Comparison of ENCODE assay signal across 8 mouse cellular contexts in the genomic region with DNA sequence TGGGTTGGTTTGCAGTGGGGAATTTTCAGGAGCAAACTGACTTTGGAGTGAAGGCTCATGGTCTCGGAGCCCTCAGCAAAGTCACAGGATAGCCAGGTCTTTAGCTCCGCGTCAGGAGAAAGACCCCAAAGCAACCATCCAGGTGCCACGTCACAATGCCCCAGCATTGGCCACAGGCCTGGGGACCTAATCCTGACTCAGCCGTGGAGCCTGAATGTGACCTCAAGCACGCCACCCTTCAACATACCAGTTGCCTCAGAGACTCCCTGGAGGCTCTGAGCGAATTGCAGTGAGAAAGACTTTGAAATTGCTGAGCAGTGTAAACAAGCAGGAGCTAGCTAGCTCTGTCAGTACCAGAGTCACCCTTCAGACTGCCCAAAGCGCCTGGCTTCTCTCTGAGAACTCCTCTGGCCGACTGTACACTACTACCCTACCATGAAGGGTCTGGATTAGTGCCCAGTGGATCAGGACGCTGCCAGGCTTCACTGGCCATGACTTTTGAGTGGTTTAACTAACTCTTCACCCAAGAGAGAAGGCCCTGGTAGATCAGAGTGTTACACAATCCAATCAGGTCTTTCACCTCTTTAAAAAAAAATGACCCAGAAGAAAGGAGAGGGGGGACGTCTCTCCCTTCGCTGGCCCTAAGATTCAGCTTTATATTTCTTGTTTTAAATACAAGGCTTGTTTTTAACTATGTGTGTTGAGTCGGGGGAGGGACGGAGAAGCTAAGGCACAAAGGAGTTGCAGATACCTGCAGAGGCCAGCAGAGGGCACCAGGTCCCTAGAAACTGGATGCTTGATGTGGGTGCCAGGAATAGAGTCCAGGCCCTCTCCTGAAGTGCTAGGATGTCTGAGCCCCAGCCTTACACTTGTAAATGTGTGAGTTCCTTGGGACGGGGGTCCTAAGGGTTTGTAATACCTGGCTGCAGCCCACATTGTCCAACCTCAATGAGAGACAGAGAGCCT. TPM values are rescaled to one million over a fixed set of nuclear protein-coding genes. Genes with fewer than 3 reads are reported as not detected.
DNase-seq lines count a peak whose midpoint lies in the region; ATAC-seq and TF ChIP-seq lines count a peak whose summit lies in the region.

No protein-coding gene starts in this region.

- H3K9ac ChIP-seq in hindbrain, embryonic 11.5 days (ENCODE audit: low read depth, low read length): no peak overlapping the region
- H3K9ac ChIP-seq in hindbrain, embryonic 12.5 days: no peak overlapping the region
- no peak overlapping the region for H3K9ac ChIP-seq in CH12.LX (ENCODE audit: insufficient read depth, low read depth)

- no peak for ATAC-seq in hindbrain, embryonic 11.5 days (ENCODE audit: low FRiP score)
- no peak for ATAC-seq in hindbrain, embryonic 12.5 days (ENCODE audit: low FRiP score)

- H3K4me1 ChIP-seq in hindbrain, embryonic 11.5 days (replicated peaks; ENCODE audit: control insufficient read depth, insufficient read depth, low read length): no peaks in the 10 kb centered on the region
- no peaks in the 10 kb centered on the region for H3K4me1 ChIP-seq in hindbrain, embryonic 12.5 days
- H3K4me1 ChIP-seq in CH12.LX (ENCODE audit: control insufficient read depth in 1 of 2, insufficient read depth in 2 of 2): peaks cover 0 to 10% of the 10 kb centered on the region in 2 experiments; a peak in 2 of 4 replicates

- 50% methylated on average over 15 of the region's 15 CpGs for WGBS in hindbrain, embryonic 11.5 days
- 51% methylated on average over 15 of the region's 15 CpGs for WGBS in hindbrain, embryonic 12.5 days

- dilution Hi-C loops in CH12.LX (cut with MboI; ENCODE audit: extremely low pct_ligation_motif_present, extremely low pct_unique_long_range_greater_than_20kb, low sequenced_read_pairs): no loop called here

- no peak for TF ChIP-seq POLR2A in CH12.LX (IDR thresholded peaks at IDR 0.05; ENCODE audit: low read depth, low read length)

- intact Hi-C loops in left cerebral cortex, postnatal 4 days (cut with DNase I): no loop called here

- H3K36me3 ChIP-seq in hindbrain, embryonic 11.5 days (ENCODE audit: control insufficient read depth, insufficient read depth, low read length): no peaks in the 10 kb centered on the region
- H3K36me3 ChIP-seq in hindbrain, embryonic 12.5 days: no peaks in the 10 kb centered on the region
- no peaks in the 10 kb centered on the region for H3K36me3 ChIP-seq in CH12.LX (replicated peaks in 1 of 2; ENCODE audit: control insufficient read depth in 1 of 2, insufficient read depth in 1 of 2, low read length in 1 of 2)

- TF ChIP-seq CTCF in CH12.LX (conservative IDR thresholded peaks at IDR 0.05 in 1 of 2, IDR thresholded peaks at IDR 0.05 in 1 of 2; ENCODE audit: low read depth in 2 of 2, low read length in 2 of 2): peak; percentile 67 to 84

- no peak overlapping the region for H3K4me3 ChIP-seq in hindbrain, embryonic 11.5 days (ENCODE audit: low read depth, low read length)
- H3K4me3 ChIP-seq in hindbrain, embryonic 12.5 days: no peak overlapping the region
- no peak overlapping the region for H3K4me3 ChIP-seq in CH12.LX (replicated peaks in 1 of 3; ENCODE audit: low read depth in 2 of 3, low read length in 2 of 3, poor library complexity in 1 of 3)

- TF ChIP-seq RAD21 in CH12.LX (IDR thresholded peaks at IDR 0.05; ENCODE audit: low read depth, low read length): peak; percentile 84

- H3K9me3 ChIP-seq in hindbrain, embryonic 11.5 days (ENCODE audit: control insufficient read depth, low read length): no peaks in the 10 kb centered on the region
- no peaks in the 10 kb centered on the region for H3K9me3 ChIP-seq in hindbrain, embryonic 12.5 days (replicated peaks)
- no peaks in the 10 kb centered on the region for H3K9me3 ChIP-seq in CH12.LX (replicated peaks; ENCODE audit: low read length)

- H3K27me3 ChIP-seq in hindbrain, embryonic 11.5 days (ENCODE audit: control insufficient read depth, insufficient read depth, low read length): no peaks in the 10 kb centered on the region
- 0 out of 2 replicates have a peak, but pooled peaks cover 2% of the 10 kb centered on the region for H3K27me3 ChIP-seq in hindbrain, embryonic 12.5 days
- H3K27me3 ChIP-seq in CH12.LX (replicated peaks): peaks cover 39% of the 10 kb centered on the region

- TF ChIP-seq EP300 in CH12.LX (IDR thresholded peaks at IDR 0.05; ENCODE audit: low read length): no peak

- H3K79me2 ChIP-seq in CH12.LX (replicated peaks; ENCODE audit: control insufficient read depth, extremely low read depth, insufficient read depth, poor library complexity, severe bottlenecking): no peaks in the 10 kb centered on the region

- no peak overlapping the region for H3K27ac ChIP-seq in hindbrain, embryonic 11.5 days (ENCODE audit: low read depth, low read length)
- H3K27ac ChIP-seq in hindbrain, embryonic 12.5 days: no peak overlapping the region
- no peak overlapping the region for H3K27ac ChIP-seq in CH12.LX (ENCODE audit: insufficient read depth, low read depth)

- in situ Hi-C loops in CH12.LX (cut with MboI; ENCODE audit: low pct_ligation_motif_present, low pct_unique_long_range_greater_than_20kb, low sequenced_read_pairs): no loop called here

- peak; percentile 73 for DNase-seq in hindbrain, embryonic 11.5 days (ENCODE audit: low spot score)
- peak; percentile 51 for DNase-seq in CH12.LX (ENCODE audit: extremely low read depth)
- DNase-seq in adrenal gland, postnatal 36 days: peak; percentile 71 to 77
- peak; percentile 23 for DNase-seq in fat pad, adult 2 months (ENCODE audit: extremely low read depth, low read depth, low spot score)
- peak; percentile 50 for DNase-seq in left cerebral cortex, postnatal 4 days
- DNase-seq in natural killer cell, adult 2 months (ENCODE audit: low spot score in 2 of 2): peak; percentile 40 to 62
- peak; percentile 61 for DNase-seq in yolk sac, embryonic 10.5 days (ENCODE audit: low spot score)

- H3K4me2 ChIP-seq in hindbrain, embryonic 11.5 days (replicated peaks; ENCODE audit: low read depth, low read length): no peak overlapping the region
- H3K4me2 ChIP-seq in hindbrain, embryonic 12.5 days (replicated peaks): no peak overlapping the region
- H3K4me2 ChIP-seq in CH12.LX (ENCODE audit: insufficient read depth, low read depth, poor library complexity, severe bottlenecking): no peak overlapping the region

TF ChIP-seq in CH12.LX, 34 proteins besides CTCF, POLR2A, EP300 and RAD21:
- TF ChIP-seq KAT2A (IDR thresholded peaks at IDR 0.05; ENCODE audit: insufficient replicate concordance, low read length) (no peak), ZC3H11A (IDR thresholded peaks at IDR 0.05; ENCODE audit: low read depth, low read length) (peak; percentile 55; the same call in 1 of the 2 replicates), MXI1 (IDR thresholded peaks at IDR 0.05; ENCODE audit: low read depth, low read length) (no peak), JUN (IDR thresholded peaks at IDR 0.05; ENCODE audit: insufficient read depth, low read depth, low read length) (no peak), POLR2AphosphoS2 (IDR thresholded peaks at IDR 0.05; ENCODE audit: low read depth, low read length) (no peak), SMC3 (IDR thresholded peaks at IDR 0.05; ENCODE audit: low read depth, low read length) (peak; percentile 91), NELFE (IDR thresholded peaks at IDR 0.05; ENCODE audit: low read depth, low read length) (no peak)

RNA-seq across cellular contexts. Expression of gene Nipal3, which starts 21.8 kb away (rescaled TPM):
- 2.7 and 5.8 TPM in 2 replicates for polyA plus RNA-seq in hindbrain, embryonic 11.5 days (2014; fragmentation: Nextera tagmentation; extraction: Ambion mirVana)
- polyA plus RNA-seq in hindbrain, embryonic 12.5 days (2016; fragmentation: Nextera tagmentation; extraction: Ambion mirVana): 3.5 and 4.1 TPM in 2 replicates
- total RNA-seq in CH12.LX (2012; rRNA removed) (6.4 and 12.0 TPM in 2 replicates), CH12.LX (2014; rRNA removed) (4.0 and 4.5 TPM in 2 replicates)
- polyA plus RNA-seq in CH12.LX (2012; ENCODE audit: insufficient read length, low read depth): 6.0 and 6.4 TPM in 2 replicates
- 10 to 100 TPM; 11.3 to 21.9 TPM for total RNA-seq in adrenal gland, postnatal 36 days (2021)
- 10 to 100 TPM; 35.4 to 44.1 TPM for total RNA-seq in left cerebral cortex, postnatal 4 days (2021)

RNA-seq across cellular contexts. Expression of gene Stpg1, which starts 22.0 kb away (rescaled TPM):
- 0.79 and 1.0 TPM in 2 replicates for polyA plus RNA-seq in hindbrain, embryonic 11.5 days (2014; fragmentation: Nextera tagmentation; extraction: Ambion mirVana)
- 0.56 and 0.71 TPM in 2 replicates for polyA plus RNA-seq in hindbrain, embryonic 12.5 days (2016; fragmentation: Nextera tagmentation; extraction: Ambion mirVana)
- total RNA-seq in CH12.LX (2012; rRNA removed) (not detected in 2 replicates), CH12.LX (2014; rRNA removed) (not detected in 2 replicates)
- polyA plus RNA-seq in CH12.LX (2012; ENCODE audit: insufficient read length, low read depth): not detected in 2 replicates
- total RNA-seq in adrenal gland, postnatal 36 days (2021): under 1 TPM; 0.36 to 0.40 TPM
- total RNA-seq in left cerebral cortex, postnatal 4 days (2021): under 1 TPM; 0.16 to 0.24 TPM

RNA-seq across cellular contexts. Expression of gene Grhl3, which starts 56.8 kb away (rescaled TPM):
- polyA plus RNA-seq in hindbrain, embryonic 11.5 days (2014; fragmentation: Nextera tagmentation; extraction: Ambion mirVana): 3.7 and 4.4 TPM in 2 replicates
- polyA plus RNA-seq in hindbrain, embryonic 12.5 days (2016; fragmentation: Nextera tagmentation; extraction: Ambion mirVana): 3.7 TPM in 2 replicates
- total RNA-seq in CH12.LX (2012; rRNA removed) (not detected in 2 replicates), CH12.LX (2014; rRNA removed) (not detected in 2 replicates)
- not detected in 2 replicates for polyA plus RNA-seq in CH12.LX (2012; ENCODE audit: insufficient read length, low read depth)
- total RNA-seq in adrenal gland, postnatal 36 days (2021): not detected
- total RNA-seq in left cerebral cortex, postnatal 4 days (2021): under 1 TPM; 0.32 to 0.34 TPM

Comparison
In these comparisons a context has a peak if more than half of its experiments do, and no peak if none do; other contexts are left out.
1. DNase-seq: peak in every context shown above with its lines; median percentile 74 in adrenal gland, postnatal 36 days; 73 in hindbrain, embryonic 11.5 days; 61 in yolk sac, embryonic 10.5 days; 51 in CH12.LX; 51 in natural killer cell, adult 2 months; 50 in left cerebral cortex, postnatal 4 days; 23 in fat pad, adult 2 months.